In the genomic region with DNA sequence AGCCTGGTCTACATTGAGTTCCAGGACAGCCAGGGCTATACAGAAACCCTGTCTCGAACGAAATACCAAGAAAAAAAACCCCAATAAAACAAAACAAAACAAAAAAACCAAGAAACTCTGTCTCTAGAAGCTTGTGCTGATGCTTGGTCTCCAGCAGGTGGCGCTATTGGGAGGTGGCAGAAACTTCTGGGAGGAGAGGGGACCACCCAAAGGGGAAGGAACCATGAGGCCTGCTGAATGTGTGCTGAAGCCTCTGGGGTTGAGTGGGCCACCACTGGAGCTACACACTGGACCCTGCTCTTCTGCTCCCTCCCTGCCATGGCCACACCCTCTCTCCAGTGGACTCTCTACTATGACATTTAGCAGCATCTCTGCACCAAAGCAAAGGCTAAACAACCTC, we compare ENCODE assay signal across 7 mouse cellular contexts. TPM values are rescaled to one million over a fixed set of nuclear protein-coding genes. Genes with fewer than 3 reads are reported as not detected.
DNase-seq lines count a peak whose midpoint lies in the region; ATAC-seq lines count a peak whose summit lies in the region.

No protein-coding gene starts in this region.

- WGBS in hindbrain, embryonic 14.5 days = 49% methylated on average over 3 of the region's 3 CpGs
- 43% methylated on average over 3 of the region's 3 CpGs for WGBS in hindbrain, embryonic 12.5 days

- H3K4me1 ChIP-seq in hindbrain, embryonic 14.5 days (replicated peaks; ENCODE audit: control insufficient read depth, insufficient read depth, low read length) = peaks cover 8% of the 10 kb centered on the region
- H3K4me1 ChIP-seq in hindbrain, embryonic 12.5 days = peaks cover 11% of the 10 kb centered on the region

- no peak for ATAC-seq in hindbrain, embryonic 14.5 days (ENCODE audit: low FRiP score)
- no peak for ATAC-seq in hindbrain, embryonic 12.5 days (ENCODE audit: low FRiP score)

- no peak overlapping the region for H3K4me2 ChIP-seq in hindbrain, embryonic 14.5 days (replicated peaks)
- H3K4me2 ChIP-seq in hindbrain, embryonic 12.5 days (replicated peaks) = no peak overlapping the region

- H3K9me3 ChIP-seq in hindbrain, embryonic 14.5 days (ENCODE audit: control insufficient read depth, low read length) = no peaks in the 10 kb centered on the region
- no peaks in the 10 kb centered on the region for H3K9me3 ChIP-seq in hindbrain, embryonic 12.5 days (replicated peaks)

- DNase-seq in hindbrain, embryonic 14.5 days (ENCODE audit: low spot score) = peak; percentile 72
- peak; percentile 41 for DNase-seq in 3134 (ENCODE audit: extremely low read depth, insufficient read length, low spot score)
- peak; percentile 69 for DNase-seq in A20 (ENCODE audit: low read depth, low spot score)
- peak; percentile 44 to 70 for DNase-seq in cerebellum, postnatal 25 days
- DNase-seq in lung, postnatal 10 days = peak; percentile 84
- DNase-seq in thymus, postnatal 4 days = peak; percentile 93

- peaks cover 77% of the 10 kb centered on the region for H3K36me3 ChIP-seq in hindbrain, embryonic 14.5 days (replicated peaks; ENCODE audit: control insufficient read depth, insufficient read depth)
- H3K36me3 ChIP-seq in hindbrain, embryonic 12.5 days = peaks cover 66% of the 10 kb centered on the region

- H3K9ac ChIP-seq in hindbrain, embryonic 14.5 days = no peak overlapping the region
- H3K9ac ChIP-seq in hindbrain, embryonic 12.5 days = no peak overlapping the region

- H3K27me3 ChIP-seq in hindbrain, embryonic 14.5 days (ENCODE audit: control insufficient read depth, insufficient read depth, low read length) = no peaks in the 10 kb centered on the region
- no peaks in the 10 kb centered on the region for H3K27me3 ChIP-seq in hindbrain, embryonic 12.5 days

- no peak overlapping the region for H3K27ac ChIP-seq in hindbrain, embryonic 14.5 days
- H3K27ac ChIP-seq in hindbrain, embryonic 12.5 days = no peak overlapping the region

- H3K4me3 ChIP-seq in hindbrain, embryonic 14.5 days (replicated peaks; ENCODE audit: low read length) = no peak overlapping the region
- H3K4me3 ChIP-seq in hindbrain, embryonic 12.5 days = no peak overlapping the region

RNA-seq across cellular contexts. Expression of a gene that starts 4.2 kb away (rescaled TPM):
- 59.7 and 61.6 TPM in 2 replicates for polyA plus RNA-seq in hindbrain, embryonic 14.5 days (2014; fragmentation: Nextera tagmentation; extraction: Ambion mirVana)
- 99.0 and 101 TPM in 2 replicates for polyA plus RNA-seq in hindbrain, embryonic 12.5 days (2016; fragmentation: Nextera tagmentation; extraction: Ambion mirVana)

RNA-seq across cellular contexts. Expression of a gene that starts 4.7 kb away (rescaled TPM):
- 14.8 and 16.3 TPM in 2 replicates for polyA plus RNA-seq in hindbrain, embryonic 14.5 days (2014; fragmentation: Nextera tagmentation; extraction: Ambion mirVana)
- 19.5 and 20.1 TPM in 2 replicates for polyA plus RNA-seq in hindbrain, embryonic 12.5 days (2016; fragmentation: Nextera tagmentation; extraction: Ambion mirVana)

RNA-seq across cellular contexts. Expression of a gene that starts 12.2 kb away (rescaled TPM):
- polyA plus RNA-seq in hindbrain, embryonic 14.5 days (2014; fragmentation: Nextera tagmentation; extraction: Ambion mirVana) = 43.5 and 47.9 TPM in 2 replicates
- polyA plus RNA-seq in hindbrain, embryonic 12.5 days (2016; fragmentation: Nextera tagmentation; extraction: Ambion mirVana) = 33.5 and 34.8 TPM in 2 replicates

RNA-seq across cellular contexts. Expression of a gene that starts 32.2 kb away (rescaled TPM):
- 3.8 and 4.5 TPM in 2 replicates for polyA plus RNA-seq in hindbrain, embryonic 14.5 days (2014; fragmentation: Nextera tagmentation; extraction: Ambion mirVana)
- 1.6 and 2.0 TPM in 2 replicates for polyA plus RNA-seq in hindbrain, embryonic 12.5 days (2016; fragmentation: Nextera tagmentation; extraction: Ambion mirVana)

RNA-seq across cellular contexts. Expression of a gene that starts 48.4 kb away (rescaled TPM):
- polyA plus RNA-seq in hindbrain, embryonic 14.5 days (2014; fragmentation: Nextera tagmentation; extraction: Ambion mirVana) = 49.8 and 53.1 TPM in 2 replicates
- 52.1 and 55.9 TPM in 2 replicates for polyA plus RNA-seq in hindbrain, embryonic 12.5 days (2016; fragmentation: Nextera tagmentation; extraction: Ambion mirVana)

Comparison
In these comparisons a context has a peak if more than half of its experiments do, and no peak if none do; other contexts are left out.
1. DNase-seq: peak in every context shown above with its lines; median percentile 93 in thymus, postnatal 4 days; 84 in lung, postnatal 10 days; 72 in hindbrain, embryonic 14.5 days; 69 in A20; 57 in cerebellum, postnatal 25 days; 41 in 3134.